Mouse (Mus musculus) CH12F3 (cell line): ENCODE measurements around the gene Znhit6.

Experiments
- in situ Hi-C: fragments of 300-500 bp; cut with MboI; formaldehyde crosslinking; loops from 2 replicates; pipeline ENCODE4 v1.14.3; 2020; ENCODE audit warnings: low sequenced_read_pairs

Znhit6 gene

GRCm38 (mm10) chr3:145575743-145576481, at the start of gene Znhit6:
Znhit6 (plus strand) TSS chr3:145576205.
- in situ Hi-C loops = no loop called here

GRCm38 (mm10) chr3:145537870-145538269, 38.1 kb upstream of the Znhit6 start:
- in situ Hi-C loops = no loop called here

GRCm38 (mm10) chr3:145548441-145549415, 27.3 kb upstream of the Znhit6 start:
- in situ Hi-C loops = no loop called here

GRCm38 (mm10) chr3:145550216-145550615, 25.8 kb upstream of the Znhit6 start:
- in situ Hi-C loops = no loop called here

GRCm38 (mm10) chr3:145554388-145554787, 21.6 kb upstream of the Znhit6 start:
- in situ Hi-C loops = no loop called here

GRCm38 (mm10) chr3:145556206-145556605, 19.8 kb upstream of the Znhit6 start:
- in situ Hi-C loops = no loop called here

- in situ Hi-C loops = no loop called here
Measured at GRCm38 (mm10) chr3:145559675-145560074, 16.3 kb upstream of the Znhit6 start.

GRCm38 (mm10) chr3:145560117-145560516, 15.9 kb upstream of the Znhit6 start:
- in situ Hi-C loops = no loop called here

- in situ Hi-C loops = no loop called here
Measured at GRCm38 (mm10) chr3:145574468-145574867, 1.5 kb upstream of the Znhit6 start.

- in situ Hi-C loops = no loop called here
Measured at GRCm38 (mm10) chr3:145575340-145575739, 665 bp upstream of the Znhit6 start.

- in situ Hi-C loops = no loop called here
Measured at GRCm38 (mm10) chr3:145576482-145576822, 447 bp downstream of the Znhit6 start.

GRCm38 (mm10) chr3:145576876-145577275, 871 bp downstream of the Znhit6 start:
- in situ Hi-C loops = no loop called here

GRCm38 (mm10) chr3:145583043-145583442, 7.0 kb downstream of the Znhit6 start:
- in situ Hi-C loops = no loop called here

- in situ Hi-C loops = no loop called here
Measured at GRCm38 (mm10) chr3:145583522-145584200, 7.7 kb downstream of the Znhit6 start.

GRCm38 (mm10) chr3:145590562-145590961, 14.6 kb downstream of the Znhit6 start:
- in situ Hi-C loops = no loop called here

GRCm38 (mm10) chr3:145591841-145592542, 16.0 kb downstream of the Znhit6 start:
- in situ Hi-C loops = no loop called here

GRCm38 (mm10) chr3:145595354-145595753, 19.3 kb downstream of the Znhit6 start:
- in situ Hi-C loops = no loop called here

GRCm38 (mm10) chr3:145599059-145599458, 23.1 kb downstream of the Znhit6 start:
- in situ Hi-C loops = no loop called here

GRCm38 (mm10) chr3:145600801-145601200, 24.8 kb downstream of the Znhit6 start:
- in situ Hi-C loops = loop anchor here (25.0 kb wide), 1 partner anchor 312 kb away; the partner anchor contains the start of gene Bcl10

- in situ Hi-C loops = loop anchor here (25.0 kb wide), 1 partner anchor 311 kb away; the partner anchor contains the start of gene Bcl10
Measured at GRCm38 (mm10) chr3:145601345-145601744, 25.3 kb downstream of the Znhit6 start.
